Mouse (Mus musculus): ENCODE results near the gene D11Wsu47e. TPM values are rescaled to one million over a fixed set of nuclear protein-coding genes. Genes with fewer than 3 reads are reported as not detected.

The D11Wsu47e gene
- total RNA-seq, 2 experiments from 2014 or later = 13.4 to 18.7 TPM

DNA sequence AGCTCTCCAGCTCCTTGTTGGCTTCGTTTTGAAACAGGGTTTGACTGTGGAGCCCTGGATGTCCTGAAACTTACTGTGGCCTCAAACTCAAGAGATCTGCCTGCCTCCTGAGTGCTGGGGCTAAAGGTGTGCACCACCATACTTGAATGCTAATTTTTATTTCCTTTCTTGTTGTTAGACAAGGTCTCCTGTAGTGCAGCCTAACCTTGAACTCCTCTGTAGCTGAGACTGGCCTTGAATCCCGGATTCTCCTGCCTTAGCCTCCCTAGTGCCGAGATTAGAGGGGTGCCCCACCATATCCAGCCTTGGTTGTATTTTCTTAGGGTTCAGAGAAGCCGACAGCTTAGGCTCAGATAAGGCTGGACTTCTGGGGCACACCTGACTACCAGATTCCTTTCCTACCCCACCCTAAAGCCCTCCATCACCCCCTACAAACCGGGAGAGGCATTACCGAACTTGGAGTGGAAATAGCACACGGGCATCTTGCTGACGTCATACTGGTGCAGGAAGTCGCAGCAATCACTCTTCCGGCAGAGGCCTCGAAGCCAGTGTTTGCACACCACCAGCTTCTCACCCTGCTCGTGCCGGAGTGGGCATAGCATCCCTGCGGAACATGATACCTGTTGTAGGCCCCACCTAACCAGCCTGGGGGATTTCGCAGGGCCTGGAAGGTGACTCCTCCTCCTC, 21.9 kb downstream of the D11Wsu47e start:
- no peak for DNase-seq

DNA sequence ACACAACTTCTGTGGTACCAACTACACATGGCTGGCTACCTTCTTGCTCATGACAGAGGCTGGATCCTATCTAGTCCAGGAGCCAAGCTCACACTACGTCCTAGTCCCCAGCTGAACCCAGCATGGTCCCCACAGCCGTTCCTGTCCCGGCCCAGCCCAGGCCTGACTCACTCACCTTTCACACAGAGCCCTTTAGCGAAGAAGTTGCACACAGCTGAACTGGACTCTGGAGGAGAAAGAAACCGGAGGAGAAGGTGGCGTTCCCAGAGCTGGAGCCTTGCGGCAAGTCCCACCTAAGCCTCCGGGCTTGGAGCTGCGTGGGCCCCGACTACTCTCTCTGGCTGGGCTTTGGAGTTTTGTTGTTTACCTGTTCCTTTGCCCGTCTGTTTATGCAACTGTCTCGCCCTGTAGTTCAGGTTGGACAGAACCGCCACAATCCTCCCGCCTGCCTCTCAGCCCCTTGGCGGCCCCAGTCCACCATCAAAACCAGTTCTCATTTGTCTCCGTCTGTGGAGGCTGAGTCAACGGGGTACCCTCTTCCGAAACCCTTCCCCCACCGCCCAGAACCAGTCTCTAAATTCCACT, 24.5 kb downstream of the D11Wsu47e start:
- no peak for DNase-seq

DNA sequence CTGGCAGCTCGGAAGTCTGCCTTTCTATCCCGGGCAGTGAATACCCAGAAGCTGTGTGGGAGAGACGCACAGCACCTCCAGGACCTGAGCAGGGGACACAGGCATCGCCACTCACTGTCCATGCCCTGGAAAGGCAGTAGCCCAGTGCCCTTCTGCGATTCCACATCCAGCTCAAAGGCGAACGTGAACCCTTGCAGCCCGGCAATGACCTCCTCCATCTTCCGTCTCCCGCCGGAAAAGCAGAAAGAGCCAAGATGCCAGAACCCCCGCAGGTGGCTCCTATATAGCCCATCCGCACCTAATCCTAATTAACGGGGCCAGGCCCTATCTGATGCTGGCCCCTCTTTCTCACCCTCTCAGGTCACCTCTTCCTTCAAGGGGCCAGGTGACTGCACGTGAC, 25.1 kb downstream of the D11Wsu47e start:
- no peak for DNase-seq

DNA sequence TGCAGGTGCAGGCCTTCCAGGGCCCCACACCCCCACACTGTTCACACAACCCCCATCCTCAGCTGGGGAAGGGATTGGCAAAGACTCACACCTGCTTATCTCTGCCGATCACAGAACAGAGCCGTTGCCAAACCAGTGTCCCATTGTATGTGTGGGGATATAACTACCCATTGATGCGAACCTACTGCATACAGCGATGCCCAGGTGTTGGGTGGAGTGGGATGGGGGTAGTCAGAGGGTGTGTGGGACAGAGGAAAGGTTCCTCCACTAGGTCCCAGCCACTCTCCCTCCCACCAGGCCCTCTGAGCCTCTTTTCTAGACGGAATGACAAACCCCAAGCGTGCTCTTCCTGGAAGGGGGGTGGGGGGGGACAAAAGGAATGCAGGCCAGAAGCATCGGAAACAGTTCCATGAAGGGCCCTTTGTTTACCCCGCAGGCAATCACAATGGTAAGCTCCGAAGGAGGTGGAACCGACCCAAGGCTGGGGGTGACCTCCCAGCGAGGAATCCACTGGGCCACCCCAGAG, 25.6 kb downstream of the D11Wsu47e start, which contains the start of gene Cpsf4l:
Gene Cpsf4l (minus strand): TSS at position 287 of the 526 bp plus-strand sequence.
- DNase-seq = no peak

DNA sequence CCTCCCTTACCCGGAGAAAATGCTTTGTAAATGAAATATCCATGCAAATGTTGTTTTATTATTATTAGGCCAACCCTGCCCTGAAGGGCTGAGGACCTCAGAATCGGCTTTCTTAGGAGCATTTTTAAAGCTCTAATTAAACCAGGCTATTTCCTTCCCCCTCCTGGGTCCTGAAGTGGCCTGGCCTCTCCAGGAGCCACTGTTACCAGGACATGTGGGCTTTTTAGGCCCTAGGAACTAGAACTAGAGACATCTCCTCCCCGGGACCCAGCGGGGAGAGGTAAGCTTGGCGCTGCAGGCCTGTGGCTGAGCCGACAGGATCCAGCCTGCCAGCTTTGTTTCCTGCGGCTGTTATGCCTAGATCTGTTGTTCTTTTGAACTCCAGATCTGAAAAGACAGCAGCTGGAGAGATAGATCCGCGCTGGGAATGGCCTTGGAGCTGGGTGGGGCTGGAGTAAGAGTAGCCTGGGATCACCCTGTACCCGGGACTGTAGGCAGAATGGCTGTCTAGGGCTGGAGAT, 26.1 kb downstream of the D11Wsu47e start:
- peak in 1 of 2 experiments; percentile 38 for DNase-seq

DNA sequence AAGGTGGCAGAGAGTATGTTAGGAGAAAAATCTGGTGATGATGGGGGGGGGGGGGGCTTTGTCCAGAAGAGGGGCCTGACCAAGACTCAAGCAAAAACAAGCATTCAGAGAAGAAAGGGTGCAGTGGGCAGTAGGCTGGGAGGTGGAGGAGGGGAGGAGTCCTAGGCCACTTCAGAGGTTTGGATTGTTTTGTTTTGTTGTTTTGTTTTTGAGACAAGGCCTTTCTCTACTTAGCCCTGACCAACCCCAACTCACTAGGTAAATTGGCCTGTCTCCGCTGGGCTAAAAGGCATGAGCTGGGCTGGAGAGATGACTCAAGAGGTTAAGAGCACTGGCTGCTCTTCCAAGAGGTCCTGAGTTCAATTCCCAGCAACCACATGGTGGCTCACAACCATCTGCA, 26.8 kb downstream of the D11Wsu47e start:
- no peak for DNase-seq

DNA sequence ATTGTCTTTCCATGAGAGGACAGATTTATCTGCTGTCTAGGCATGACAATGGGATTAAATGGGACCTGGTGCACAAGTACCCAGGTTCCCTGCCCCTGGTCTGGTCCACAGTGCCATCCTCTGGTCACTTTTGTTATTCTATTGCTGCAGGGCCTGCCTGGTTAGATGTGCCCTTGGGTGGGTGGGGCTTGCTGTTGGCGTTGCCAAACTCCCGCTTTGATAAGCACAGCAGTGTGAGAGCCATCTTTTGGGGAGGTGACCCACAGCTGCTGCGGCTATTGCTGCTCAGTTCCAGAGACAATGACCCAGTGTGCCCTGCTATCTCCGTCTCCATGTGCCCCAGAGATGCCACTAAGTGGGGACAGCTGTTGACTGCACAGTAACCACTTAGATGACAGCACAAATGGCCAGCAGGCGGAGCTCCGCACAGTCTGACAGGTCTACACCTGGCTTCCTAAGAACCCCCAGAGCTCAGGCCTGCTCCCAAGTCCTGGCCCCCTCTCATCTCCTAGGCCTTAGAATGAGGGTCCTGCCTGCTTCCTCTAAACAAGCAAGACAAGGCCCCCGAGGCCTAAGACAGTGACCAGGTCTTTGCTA, 31.0 kb downstream of the D11Wsu47e start:
- peak; percentile 71 to 75 for DNase-seq

DNA sequence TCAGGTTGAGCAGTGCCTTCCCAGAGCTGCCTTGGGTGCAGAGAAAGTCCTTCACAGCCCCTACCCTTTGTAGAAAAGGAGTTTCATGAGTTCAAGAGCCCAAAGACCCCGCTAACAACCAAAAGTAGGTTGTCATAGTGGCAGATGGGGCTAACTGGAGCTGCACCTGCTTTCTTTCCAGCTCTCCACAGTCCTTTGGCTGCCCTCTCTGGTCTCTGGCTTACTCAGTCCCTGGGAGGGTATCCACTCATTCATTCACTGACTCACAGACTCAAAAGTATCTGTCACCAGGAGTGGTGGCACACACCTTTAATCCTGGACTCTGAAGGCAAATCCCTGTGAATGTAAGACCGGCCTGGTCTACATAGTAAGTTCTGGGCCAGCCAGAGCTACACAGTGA, 31.9 kb downstream of the D11Wsu47e start:
- no peak for DNase-seq

DNA sequence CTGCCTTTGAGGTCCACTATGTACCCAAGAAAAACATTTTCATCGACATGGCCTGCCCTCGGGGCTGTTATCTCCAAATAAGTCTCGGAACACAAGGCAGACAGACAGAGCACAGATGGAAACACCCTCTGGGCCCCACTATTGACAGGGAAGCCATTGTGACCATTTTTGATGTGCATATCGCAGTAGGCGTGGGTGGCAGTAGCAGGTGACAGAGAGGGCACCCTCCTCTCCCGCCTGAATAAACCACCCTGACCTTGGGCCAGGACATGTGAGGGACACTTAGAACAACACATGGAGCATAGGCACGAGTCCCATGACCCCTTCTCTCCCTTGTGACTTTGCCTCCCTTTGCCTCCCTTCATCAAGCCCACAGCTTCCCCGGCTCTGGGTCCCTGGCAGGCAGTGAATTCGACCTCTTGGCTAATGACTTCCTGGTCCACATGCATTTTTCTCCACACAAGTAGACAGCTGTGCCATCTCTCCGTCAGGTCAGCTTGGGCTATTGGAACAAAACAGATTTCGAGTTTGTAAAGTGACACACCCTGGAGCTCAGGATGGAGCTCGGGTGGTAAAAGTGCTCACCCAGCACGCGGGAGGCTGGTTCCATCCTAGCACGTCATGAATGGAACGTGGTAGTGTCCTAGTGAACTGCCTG, 33.7 kb downstream of the D11Wsu47e start:
- DNase-seq = no peak

DNA sequence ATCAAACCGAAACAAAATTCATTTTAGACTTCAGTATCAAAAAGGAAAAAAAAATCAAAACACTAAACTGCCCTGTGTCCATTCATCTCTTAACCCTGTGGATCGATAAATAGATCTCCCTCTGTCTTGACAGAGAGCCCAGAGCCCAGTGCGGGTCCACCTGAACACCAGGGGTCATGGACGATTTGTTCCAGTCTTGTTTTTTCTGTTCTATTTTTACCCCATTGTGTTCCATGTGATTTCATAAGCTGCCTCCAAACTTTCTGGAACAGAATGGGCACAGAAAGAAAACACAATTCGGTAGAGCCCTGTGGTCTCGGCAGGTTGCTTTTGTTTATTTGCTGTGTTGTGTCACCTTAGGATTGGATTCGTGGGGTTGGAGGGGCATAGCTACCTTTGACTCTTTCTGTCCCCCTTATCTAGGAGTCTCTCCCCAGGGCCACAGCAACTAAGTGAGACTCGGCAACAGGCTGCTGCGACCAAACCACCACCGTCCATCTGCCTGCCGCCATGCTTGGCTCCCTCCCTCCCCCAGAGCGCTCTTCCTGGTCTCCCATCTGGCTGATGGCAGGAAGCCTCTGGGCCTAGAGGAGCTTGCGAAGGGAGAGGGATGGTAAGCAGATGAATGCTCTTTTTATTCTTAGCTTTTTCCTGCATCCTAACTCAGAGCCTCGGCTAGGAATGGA, 38.3 kb downstream of the D11Wsu47e start:
- no peak for DNase-seq

DNA sequence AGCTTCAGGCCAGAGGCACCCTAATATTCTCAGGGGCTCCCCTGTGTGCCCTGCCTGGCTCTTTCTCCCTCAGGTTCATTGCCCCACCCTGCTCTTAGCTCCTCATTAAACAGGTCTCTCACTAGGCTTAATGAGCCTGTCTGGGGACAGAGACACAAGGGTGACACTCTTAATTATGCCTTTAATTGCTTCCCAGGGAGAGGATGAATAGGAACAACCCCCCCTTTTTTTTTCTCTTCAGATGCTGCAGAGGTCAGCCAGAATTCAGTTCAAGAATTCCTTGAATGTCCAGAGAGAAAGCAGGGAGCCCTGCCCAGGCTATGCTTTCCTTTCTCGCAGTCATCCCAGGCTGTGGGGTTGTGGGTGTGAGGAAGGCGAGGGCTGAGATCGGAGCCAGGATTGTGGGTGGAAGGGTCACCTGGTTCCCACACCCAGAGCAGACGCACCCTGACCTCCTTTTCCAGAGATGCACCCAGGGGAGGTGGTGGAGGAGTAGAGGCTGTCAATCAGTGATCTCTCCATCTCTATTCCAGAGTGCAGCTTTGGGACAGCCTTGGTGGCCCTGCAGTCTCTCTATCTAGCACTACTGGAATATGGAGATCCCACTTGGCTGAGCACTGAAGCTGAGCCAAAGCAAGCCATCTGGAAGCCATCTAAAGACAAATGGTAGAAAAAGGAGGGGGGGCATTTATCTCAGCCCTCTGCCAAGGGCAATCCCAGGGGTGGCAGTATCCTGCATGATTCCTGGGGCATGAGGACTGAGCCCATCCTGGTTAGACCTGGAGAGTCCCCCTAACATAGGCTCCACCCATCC, 41.2 kb downstream of the D11Wsu47e start:
- DNase-seq = peak in 1 of 2 experiments; percentile 3

DNA sequence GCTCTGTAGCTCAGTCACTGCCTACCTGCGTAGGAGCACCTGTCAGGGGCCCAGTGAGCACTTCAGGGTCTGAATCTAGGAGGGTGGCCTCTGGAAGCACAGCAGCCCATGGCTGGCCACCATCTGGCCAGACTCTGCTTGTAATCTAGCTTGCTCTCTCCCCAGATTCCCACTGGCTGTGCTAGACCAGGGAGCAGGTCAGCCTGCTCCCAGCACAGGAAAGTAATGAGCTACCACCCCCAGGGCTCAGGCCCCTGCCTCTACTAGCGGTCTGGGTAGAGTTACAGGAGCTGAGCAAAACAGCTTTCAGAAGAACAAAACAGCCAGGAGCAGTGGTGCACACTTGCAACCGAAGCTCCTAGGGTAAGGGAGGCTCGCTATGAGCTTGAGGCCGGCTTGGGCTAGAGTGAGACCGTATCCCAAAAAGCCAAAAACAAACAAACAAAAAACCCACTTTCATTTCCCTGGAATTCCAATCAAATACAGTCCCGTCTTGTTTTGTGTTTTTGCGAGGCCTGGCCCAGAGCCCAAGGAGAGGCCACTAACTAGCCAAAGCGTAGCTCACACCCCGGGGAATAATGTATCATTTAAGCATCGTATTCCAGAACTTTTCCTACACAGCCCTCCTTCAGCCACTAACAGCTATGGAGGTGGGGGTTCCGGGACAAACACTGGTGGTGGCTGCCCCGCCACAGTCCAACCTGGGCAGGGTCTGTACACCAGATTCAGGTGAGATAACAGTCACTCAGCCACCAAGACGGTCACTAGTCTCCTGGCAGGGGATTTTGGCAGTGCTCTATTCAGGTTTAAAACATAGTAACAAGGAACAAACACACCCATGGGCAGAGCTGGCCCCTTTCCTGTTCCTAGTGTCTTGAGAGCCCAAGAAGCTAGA, 43.0 kb downstream of the D11Wsu47e start:
- no peak for DNase-seq

DNA sequence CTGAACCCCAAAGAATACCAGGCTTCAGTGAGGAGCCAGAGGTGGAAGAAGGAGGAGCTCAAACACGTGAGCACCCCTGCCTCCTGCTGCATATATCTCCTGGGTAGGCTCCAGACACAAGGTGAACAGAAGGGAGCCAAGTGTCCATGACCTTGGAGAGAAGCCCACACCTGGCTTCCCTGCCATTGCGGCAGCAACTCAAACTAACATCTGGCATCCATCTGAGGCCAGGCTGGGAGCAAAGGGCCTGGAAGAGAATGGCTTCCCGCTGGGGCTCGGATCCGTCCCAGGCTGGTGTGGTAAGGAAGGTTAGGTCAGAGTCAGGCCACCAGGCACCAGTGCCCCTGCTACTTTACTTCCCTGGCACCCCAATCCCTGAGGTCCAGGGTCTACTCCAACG, 43.8 kb downstream of the D11Wsu47e start:
- no peak for DNase-seq

DNA sequence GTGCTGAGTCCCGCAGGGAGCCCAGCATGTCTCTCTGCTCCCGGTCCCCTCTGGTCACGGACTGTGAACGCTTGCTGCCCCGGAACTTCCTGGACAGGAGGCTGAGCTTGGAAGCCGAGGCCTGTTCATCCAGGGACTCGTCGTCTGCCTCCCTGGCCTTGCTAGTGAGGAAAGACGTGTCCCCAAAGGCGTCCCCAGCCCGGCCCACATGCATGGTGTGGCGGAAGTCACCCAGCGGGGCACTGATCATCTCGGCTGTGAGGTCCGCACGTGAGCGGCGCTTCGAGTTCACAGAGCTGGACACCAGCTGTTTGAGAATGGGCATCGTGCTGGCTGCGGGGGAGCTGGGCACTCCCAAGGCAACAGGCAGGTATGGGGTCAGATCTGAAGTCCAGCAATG, 45.0 kb downstream of the D11Wsu47e start:
- peak in 1 of 2 experiments; percentile 11 for DNase-seq

DNA sequence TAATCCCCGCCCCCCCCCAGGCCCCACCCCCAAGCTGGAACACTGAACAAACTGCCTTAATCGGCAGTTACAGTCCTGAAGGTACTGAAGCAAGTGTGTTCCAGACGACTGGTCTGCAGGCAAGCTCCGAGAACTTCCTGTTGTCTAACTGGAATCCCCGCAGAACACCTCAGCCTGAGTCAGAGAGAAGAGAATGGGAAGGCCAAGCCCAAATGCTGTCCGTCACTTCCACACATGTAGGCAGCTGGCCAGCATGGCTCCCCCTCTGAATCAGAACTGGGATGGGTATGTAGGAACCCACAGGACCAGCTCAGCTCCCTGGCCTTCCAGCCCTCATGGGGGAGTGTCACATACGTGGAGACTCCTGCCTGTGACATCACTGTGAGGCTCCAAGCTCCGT, 45.7 kb downstream of the D11Wsu47e start:
- peak; percentile 84 to 85 for DNase-seq

DNA sequence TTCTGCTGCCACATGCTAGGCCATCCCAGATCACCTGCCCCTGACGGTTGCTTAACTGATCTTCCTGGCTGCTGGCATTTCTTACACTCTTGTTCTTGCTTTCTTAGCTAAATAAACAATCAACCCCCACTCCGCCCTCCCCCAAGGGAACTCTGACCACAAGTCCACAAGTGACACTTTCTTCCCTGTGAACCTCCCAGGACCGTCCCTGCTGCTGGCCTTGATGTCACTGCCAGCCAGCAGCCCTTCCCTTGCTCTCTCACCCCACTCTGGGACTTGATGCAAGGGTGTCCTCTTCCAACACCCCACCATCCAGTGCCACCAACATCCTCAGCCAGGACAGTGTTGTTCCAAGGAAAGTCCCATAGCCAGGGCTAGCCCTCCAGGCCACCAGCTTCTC, 46.7 kb downstream of the D11Wsu47e start:
- peak in 1 of 2 experiments; percentile 31 for DNase-seq

DNA sequence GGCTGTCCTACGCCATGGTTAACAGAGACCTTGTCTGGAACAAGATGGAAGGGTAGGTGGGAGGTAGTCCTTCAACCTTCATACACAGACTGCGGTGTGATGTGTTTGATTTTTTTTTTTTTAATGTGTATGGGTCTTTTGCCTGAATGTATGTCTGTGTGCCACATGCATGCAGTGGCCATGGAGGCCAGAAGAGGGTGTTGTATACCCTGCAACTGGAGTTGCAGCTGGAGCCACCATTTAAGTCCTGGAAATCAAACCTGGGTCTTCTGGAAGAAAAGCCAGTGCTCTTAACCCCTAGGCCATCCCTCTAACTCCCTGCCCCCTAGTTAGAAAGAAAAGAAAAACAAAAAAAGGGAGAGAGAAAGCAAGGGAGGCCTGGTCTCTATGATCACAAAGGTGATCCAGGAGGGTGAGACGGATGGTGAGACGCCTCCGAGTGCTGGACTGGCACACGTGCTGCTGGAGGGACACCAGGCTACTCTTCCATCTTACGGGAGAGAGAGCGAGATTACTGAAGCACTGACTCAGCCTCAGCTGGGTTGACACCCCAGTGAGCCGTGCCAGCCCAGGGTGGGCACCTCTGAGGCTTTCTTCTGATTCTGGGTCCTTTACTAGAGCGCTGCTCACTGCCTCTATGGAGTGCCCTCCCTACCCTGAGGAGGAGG, 47.9 kb downstream of the D11Wsu47e start:
- DNase-seq = peak; percentile 28 to 52

DNA sequence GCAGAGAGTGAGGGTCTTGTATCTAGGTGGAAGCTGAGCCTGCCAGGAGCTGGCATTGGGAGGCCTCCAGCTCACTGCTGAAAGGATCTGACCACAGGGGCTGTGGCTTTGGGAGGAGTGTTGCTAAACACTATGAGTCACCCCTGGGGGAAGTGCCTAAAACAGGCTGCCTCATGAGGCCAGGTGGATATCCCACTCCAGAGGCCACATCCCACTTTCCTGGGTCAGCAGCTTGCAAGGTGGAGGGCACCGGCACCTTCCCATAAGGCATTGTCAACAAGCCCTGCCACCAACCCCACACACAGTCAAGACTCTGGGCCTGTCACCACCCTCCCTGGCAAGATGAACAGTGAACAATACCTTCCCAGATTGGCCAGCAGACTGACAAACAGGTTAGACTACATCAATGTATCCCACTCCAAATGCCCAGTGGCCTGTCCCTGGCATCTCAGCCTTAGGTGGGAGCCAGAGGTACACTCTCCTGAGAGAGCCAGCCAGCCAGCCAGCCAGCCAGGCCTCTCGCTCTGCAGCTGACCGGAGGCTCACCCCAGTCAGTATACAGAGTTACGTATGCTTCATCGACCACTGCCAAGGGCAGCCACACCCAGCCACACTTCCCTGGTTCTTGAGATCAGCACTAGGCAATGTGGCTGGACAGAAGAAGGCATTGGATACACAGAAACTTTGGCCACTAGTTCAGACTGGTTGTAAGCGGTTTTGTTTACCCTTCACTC, 49.6 kb downstream of the D11Wsu47e start:
- peak; percentile 74 to 78 for DNase-seq

DNA sequence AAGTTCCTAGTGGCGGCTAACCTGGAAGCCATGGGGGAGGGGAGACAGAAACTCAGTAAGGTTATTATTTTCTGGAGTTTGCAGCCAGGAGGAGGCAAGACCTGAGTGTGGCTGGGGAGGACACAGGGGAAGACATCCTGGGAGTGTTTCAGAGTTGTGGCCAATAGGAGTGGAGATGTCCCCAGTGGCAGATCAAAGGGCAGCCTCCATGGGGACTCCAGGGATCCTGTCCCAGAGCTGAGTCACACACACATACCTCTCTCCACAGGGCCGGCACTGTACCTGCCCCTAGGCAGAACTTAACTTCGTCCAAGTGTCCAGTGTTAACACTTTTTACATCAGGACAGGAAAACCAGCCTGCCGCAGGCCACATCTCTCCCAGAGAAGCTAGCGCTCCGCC, 50.9 kb downstream of the D11Wsu47e start:
- peak in 1 of 2 experiments; percentile 29 for DNase-seq

All from adrenal gland, postnatal 36 days (tissue).